Mouse (Mus musculus) kidney, embryonic 14.5 days (tissue): Measurements from ENCODE around the gene Cdk14. TPM values are rescaled to one million over a fixed set of nuclear protein-coding genes. Genes with fewer than 3 reads are reported as not detected.

Experiments used
- ATAC-seq: fragments of 200-750 bp; cut with Nextera tagmentation; 2 replicates; pipeline ENCODE4 v1.8.0; 2017; ENCODE audit warnings: moderate number of reproducible peaks, mild to moderate bottlenecking, moderate TSS enrichment, moderate library complexity; ENCODE audit not compliant: low FRiP score, low TSS enrichment
- H3K27ac ChIP-seq: fragments of 300-500 bp; sonication (generic); 2 replicates; pipeline ENCODE4 v1.5.1; 2014; ENCODE audit warnings: low read depth, mild to moderate bottlenecking, low read length, moderate library complexity, mixed read lengths
- H3K27me3 ChIP-seq: fragments of 300-500 bp; sonication (generic); 2 replicates; pipeline ENCODE4 v1.6.1; 2014; ENCODE audit warnings: mild to moderate bottlenecking, low read length; ENCODE audit not compliant: control insufficient read depth, insufficient read depth
- H3K36me3 ChIP-seq: fragments of 300-500 bp; sonication (generic); 2 replicates; pipeline ENCODE4 v1.6.1; 2014; ENCODE audit warnings: low read length, mixed read lengths; ENCODE audit not compliant: control insufficient read depth, insufficient read depth
- H3K4me1 ChIP-seq: fragments of 300-500 bp; sonication (generic); 2 replicates; pipeline ENCODE4 v1.6.1; 2014; ENCODE audit warnings: low read length, mixed read lengths; ENCODE audit not compliant: control insufficient read depth, insufficient read depth
- H3K4me2 ChIP-seq: fragments of 300-500 bp; sonication (generic); replicated peaks from 2 replicates; pipeline ENCODE4 v1.6.1; 2014; ENCODE audit warnings: low read depth, mild to moderate bottlenecking, low read length
- H3K4me3 ChIP-seq: fragments of 300-500 bp; sonication (generic); 2 replicates; pipeline ENCODE4 v1.5.1; 2014; ENCODE audit warnings: mild to moderate bottlenecking, low read length
- H3K9ac ChIP-seq: fragments of 300-500 bp; sonication (generic); 2 replicates; pipeline ENCODE4 v1.6.1; 2014; ENCODE audit warnings: low read depth, mild to moderate bottlenecking, low read length, moderate library complexity
- H3K9me3 ChIP-seq: fragments of 300-500 bp; sonication (generic); 2 replicates; pipeline ENCODE4 v1.6.1; 2016; ENCODE audit warnings: low read length; ENCODE audit not compliant: control insufficient read depth
- WGBS: fragments of 180-500 bp; shearing (Covaris S2); extraction: QIAGEN DNeasy Blood & Tissue Kit; methylation state at CpG from one replicate; pipeline ENCODE4 v1.1.7; 2014; 5-methylcytosine and 5-hydroxymethylcytosine counted together
- polyA plus RNA-seq: library from polyadenylated mRNA; unstranded; fragments of >200 nt; fragmentation: Nextera tagmentation; extraction: Ambion mirVana; gene quantifications from 2 replicates; pipeline ENCODE4 v1.2.1, GENCODE M21; 2014

Gene Cdk14
- polyA plus RNA-seq, 1 experiment from 2014 or later = 18.9 TPM

GRCm38 (mm10) chr5:5096248-5096915 lies 323.7 kb downstream of the Cdk14 start:
- H3K4me2 ChIP-seq = no peak overlapping the region
- H3K9ac ChIP-seq = no peak overlapping the region
- WGBS = 67% methylated on average over 3 of the region's 3 CpGs
- H3K27ac ChIP-seq = no peak overlapping the region
- no peaks in the 10 kb centered on the region for H3K4me1 ChIP-seq
- H3K36me3 ChIP-seq = no peaks in the 10 kb centered on the region
- ATAC-seq = no peak
- no peaks in the 10 kb centered on the region for H3K27me3 ChIP-seq
- no peaks in the 10 kb centered on the region for H3K9me3 ChIP-seq
- H3K4me3 ChIP-seq = no peak overlapping the region

DNA sequence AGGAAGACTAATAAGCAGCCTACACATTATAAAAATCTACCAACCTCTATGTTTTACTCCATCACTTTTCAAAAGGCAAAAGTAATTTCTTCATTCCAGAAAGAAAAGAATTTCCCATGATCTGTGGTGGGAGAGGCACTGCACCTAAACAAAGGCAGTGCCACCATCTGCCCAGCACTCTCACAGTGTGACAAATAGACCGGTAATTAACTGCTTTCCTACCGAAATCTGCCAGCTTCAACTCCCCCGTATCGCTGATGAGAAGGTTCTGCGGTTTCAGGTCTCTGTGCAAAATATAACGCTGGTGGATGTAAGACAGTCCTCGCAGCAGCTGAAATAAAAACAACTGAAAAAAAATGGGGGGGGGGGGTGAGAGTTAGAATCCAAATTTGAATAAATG lies 327.4 kb downstream of the Cdk14 start:
- Histone ChIP-seq H3K36me3 (no peaks in the 10 kb centered on the region), H3K27ac (no peak overlapping the region), H3K4me3 (no peak overlapping the region), H3K27me3 (no peaks in the 10 kb centered on the region), H3K4me1 (no peaks in the 10 kb centered on the region), H3K9me3 (no peaks in the 10 kb centered on the region), H3K4me2 (no peak overlapping the region), H3K9ac (no peak overlapping the region)
- 55% methylated on average over 7 of the region's 7 CpGs for WGBS
- no peak for ATAC-seq

- no peaks in the 10 kb centered on the region for H3K9me3 ChIP-seq
- H3K4me2 ChIP-seq = no peak overlapping the region
- no peaks in the 10 kb centered on the region for H3K4me1 ChIP-seq
- no peak overlapping the region for H3K9ac ChIP-seq
- no peaks in the 10 kb centered on the region for H3K36me3 ChIP-seq
- no peak for ATAC-seq
- WGBS = 76% methylated on average over 1 of the region's 1 CpGs
- no peak overlapping the region for H3K4me3 ChIP-seq
- no peak overlapping the region for H3K27ac ChIP-seq
- no peaks in the 10 kb centered on the region for H3K27me3 ChIP-seq
These were observed 348.6 kb downstream of the Cdk14 start for GRCm38 (mm10) chr5:5071526-5071925.

DNA sequence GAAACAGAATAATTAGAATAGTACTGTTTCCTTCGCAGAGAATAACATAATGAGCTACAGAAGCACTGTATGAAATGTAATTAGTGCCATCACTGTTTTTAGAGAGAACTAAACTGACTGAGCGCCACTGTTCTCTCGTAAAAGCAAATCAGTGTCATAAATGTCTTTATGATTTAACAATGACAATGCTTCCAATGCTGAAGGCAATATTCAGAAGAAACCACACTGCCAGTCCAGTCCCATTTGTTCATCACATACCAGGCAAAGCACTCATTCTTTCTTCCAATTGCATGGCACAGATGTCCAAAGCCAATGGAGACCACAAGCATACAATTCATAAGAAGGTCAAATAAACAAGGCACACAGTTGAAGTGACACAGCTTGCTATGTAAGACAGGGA lies 355.4 kb downstream of the Cdk14 start:
- no peak overlapping the region for H3K4me2 ChIP-seq
- H3K27ac ChIP-seq = no peak overlapping the region
- H3K27me3 ChIP-seq = no peaks in the 10 kb centered on the region
- no peak overlapping the region for H3K9ac ChIP-seq
- ATAC-seq = no peak
- 88% methylated on average over 3 of the region's 3 CpGs for WGBS
- H3K4me1 ChIP-seq = no peaks in the 10 kb centered on the region
- H3K36me3 ChIP-seq = no peaks in the 10 kb centered on the region
- no peak overlapping the region for H3K4me3 ChIP-seq
- H3K9me3 ChIP-seq = no peaks in the 10 kb centered on the region

DNA sequence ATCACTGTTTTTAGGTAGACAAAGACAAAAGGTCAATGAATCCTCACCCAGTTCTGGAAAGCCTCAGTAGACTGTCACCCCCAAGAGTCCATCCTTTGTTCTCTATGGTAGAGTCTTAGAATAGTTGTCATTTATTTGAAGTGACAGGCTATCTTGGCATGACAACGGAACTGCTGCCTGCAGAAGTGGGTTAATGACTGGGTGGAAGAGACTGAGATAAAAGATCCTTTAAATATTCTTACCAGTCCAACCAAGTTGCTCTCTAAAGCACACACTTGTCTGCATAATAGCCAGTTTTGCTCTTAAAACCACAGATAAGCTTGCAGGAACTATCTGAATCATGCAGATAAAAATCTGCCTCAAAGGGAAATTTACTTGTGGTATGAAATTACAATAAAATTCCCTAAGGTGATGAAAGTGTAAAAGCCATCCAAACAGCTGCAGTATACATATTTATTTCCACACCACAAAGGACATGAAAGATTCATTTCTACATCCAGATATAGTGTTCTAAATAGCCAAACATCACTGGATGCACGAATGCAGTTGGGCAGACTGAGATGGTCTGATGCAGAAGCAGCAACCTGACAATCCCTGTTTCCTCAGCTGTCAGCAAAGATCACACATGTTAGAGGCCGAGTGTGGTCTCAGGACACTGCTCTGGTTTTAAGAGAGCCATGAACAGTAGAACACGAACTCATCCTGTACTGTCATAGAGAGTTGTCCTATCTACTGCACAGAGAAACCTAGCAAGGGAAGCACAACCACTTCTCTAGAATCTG lies 363.8 kb downstream of the Cdk14 start:
- H3K9ac ChIP-seq = no peak overlapping the region
- no peak overlapping the region for H3K4me3 ChIP-seq
- 77% methylated on average over 4 of the region's 4 CpGs for WGBS
- H3K36me3 ChIP-seq = no peaks in the 10 kb centered on the region
- no peak for ATAC-seq
- H3K27ac ChIP-seq = no peak overlapping the region
- H3K9me3 ChIP-seq = no peaks in the 10 kb centered on the region
- H3K4me1 ChIP-seq = no peaks in the 10 kb centered on the region
- no peaks in the 10 kb centered on the region for H3K27me3 ChIP-seq
- H3K4me2 ChIP-seq = no peak overlapping the region

- no peak for ATAC-seq
- Histone ChIP-seq H3K27me3 (no peaks in the 10 kb centered on the region), H3K4me2 (no peak overlapping the region), H3K4me1 (no peaks in the 10 kb centered on the region), H3K27ac (no peak overlapping the region), H3K9me3 (no peaks in the 10 kb centered on the region), H3K9ac (no peak overlapping the region), H3K4me3 (no peak overlapping the region), H3K36me3 (no peaks in the 10 kb centered on the region)
- WGBS = 66% methylated on average over 1 of the region's 1 CpGs
These were observed 364.6 kb downstream of the Cdk14 start for GRCm38 (mm10) chr5:5055494-5055893.

DNA sequence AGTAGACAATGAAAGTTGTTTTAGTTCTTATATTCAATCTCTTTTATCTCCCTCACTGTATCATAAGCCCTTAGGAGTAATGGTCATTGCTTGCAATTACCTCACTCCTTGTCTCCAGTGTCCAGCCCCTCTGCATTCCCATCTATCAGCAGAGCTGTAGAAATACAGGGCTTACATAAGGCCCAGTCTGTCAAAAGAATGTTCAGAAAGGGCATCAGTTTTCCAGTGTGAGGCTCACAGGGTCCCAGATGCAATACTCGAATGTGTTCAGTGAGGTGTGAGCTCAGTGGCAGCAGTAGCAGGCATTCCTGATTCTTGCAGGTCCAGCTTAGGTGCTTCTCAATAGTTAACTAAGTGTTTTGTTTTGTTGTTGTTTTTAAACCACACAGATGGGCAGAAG lies 365.8 kb downstream of the Cdk14 start:
- Histone ChIP-seq H3K9ac (no peak overlapping the region), H3K36me3 (no peaks in the 10 kb centered on the region), H3K27me3 (no peaks in the 10 kb centered on the region), H3K4me2 (no peak overlapping the region), H3K9me3 (no peaks in the 10 kb centered on the region), H3K4me3 (no peak overlapping the region), H3K27ac (no peak overlapping the region), H3K4me1 (no peaks in the 10 kb centered on the region)
- ATAC-seq = no peak
- 41% methylated on average over 1 of the region's 1 CpGs for WGBS

- no peak for ATAC-seq
- H3K4me2 ChIP-seq = no peak overlapping the region
- H3K36me3 ChIP-seq = no peaks in the 10 kb centered on the region
- WGBS = 74% methylated on average over 5 of the region's 5 CpGs
- H3K9me3 ChIP-seq = no peaks in the 10 kb centered on the region
- H3K4me1 ChIP-seq = no peaks in the 10 kb centered on the region
- H3K4me3 ChIP-seq = no peak overlapping the region
- H3K9ac ChIP-seq = no peak overlapping the region
- no peaks in the 10 kb centered on the region for H3K27me3 ChIP-seq
- no peak overlapping the region for H3K27ac ChIP-seq
These were observed 375.8 kb downstream of the Cdk14 start for GRCm38 (mm10) chr5:5044326-5044725.

- Histone ChIP-seq H3K27me3 (no peaks in the 10 kb centered on the region), H3K9me3 (no peaks in the 10 kb centered on the region), H3K27ac (no peak overlapping the region), H3K9ac (no peak overlapping the region), H3K36me3 (no peaks in the 10 kb centered on the region), H3K4me3 (no peak overlapping the region), H3K4me2 (no peak overlapping the region), H3K4me1 (no peaks in the 10 kb centered on the region)
- 52% methylated on average over 1 of the region's 1 CpGs for WGBS
- no peak for ATAC-seq
These were observed 377.4 kb downstream of the Cdk14 start for GRCm38 (mm10) chr5:5042735-5043134.
